Mouse (Mus musculus): ENCODE data around the gene Ezr.

DNA sequence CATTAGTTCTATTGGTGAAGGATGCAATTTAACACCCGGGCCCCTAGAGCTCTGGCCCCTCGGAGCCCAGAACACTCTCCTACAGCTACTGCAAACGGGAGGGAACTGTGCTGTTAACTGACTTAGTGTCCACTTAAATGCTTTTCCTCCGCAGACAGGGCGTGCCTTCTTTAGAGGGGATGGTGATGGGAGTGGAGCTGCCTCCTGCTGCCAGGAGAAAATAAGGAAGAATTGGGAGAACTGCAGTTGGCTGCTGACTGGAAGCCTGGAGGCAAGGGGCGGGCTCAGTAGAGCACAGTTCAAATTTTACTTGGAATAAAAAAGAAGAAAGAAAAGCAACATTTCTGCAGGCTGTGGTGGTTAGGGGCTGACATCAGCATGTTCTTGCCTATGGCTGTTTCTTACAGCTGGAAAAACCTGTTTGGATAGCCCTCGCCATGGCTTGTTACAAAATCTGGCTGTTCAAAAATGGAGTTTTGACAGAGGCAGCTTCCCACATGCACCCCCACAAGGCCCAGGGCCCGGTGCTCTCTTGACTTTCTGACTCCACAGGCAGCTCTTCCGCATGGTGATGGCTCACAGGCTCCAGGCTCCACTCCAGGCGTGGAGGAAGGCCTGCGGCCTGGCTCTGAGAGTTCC is 31.2 kb downstream of the Ezr start:
- TF ChIP-seq CTCF (IDR thresholded peaks at IDR 0.05; ENCODE audit: extremely low read depth, insufficient read length, insufficient replicate concordance, low read depth, low read length) (no peak), POLR2A (IDR thresholded peaks at IDR 0.05; ENCODE audit: low read depth, low read length) (no peak)
